Mouse (Mus musculus): ENCODE measurements around the gene Pum1.

Pum1 gene

GRCm38 (mm10) chr4:130735957-130736356, 72.8 kb downstream of the Pum1 start:
- no peak for DNase-seq (ENCODE audit: low spot score)

- DNase-seq (ENCODE audit: low spot score): peak; percentile 73
Measured at GRCm38 (mm10) chr4:130738527-130738926, 75.4 kb downstream of the Pum1 start.

- DNase-seq (ENCODE audit: low spot score): no peak
Measured at GRCm38 (mm10) chr4:130744058-130744457, 80.9 kb downstream of the Pum1 start.

GRCm38 (mm10) chr4:130745561-130746306, 82.6 kb downstream of the Pum1 start:
- DNase-seq (ENCODE audit: low spot score): no peak

GRCm38 (mm10) chr4:130749566-130749965, 86.4 kb downstream of the Pum1 start:
- DNase-seq (ENCODE audit: low spot score): no peak

- DNase-seq (ENCODE audit: low spot score): no peak
Measured at GRCm38 (mm10) chr4:130751966-130752365, 88.8 kb downstream of the Pum1 start.

- no peak for DNase-seq (ENCODE audit: low spot score)
Measured at GRCm38 (mm10) chr4:130752591-130752990, 89.5 kb downstream of the Pum1 start.

GRCm38 (mm10) chr4:130753755-130754154, 90.6 kb downstream of the Pum1 start:
- DNase-seq (ENCODE audit: low spot score): no peak

GRCm38 (mm10) chr4:130754776-130755175, 91.7 kb downstream of the Pum1 start:
- DNase-seq (ENCODE audit: low spot score): peak; percentile 82

- no peak for DNase-seq (ENCODE audit: low spot score)
Measured at GRCm38 (mm10) chr4:130759875-130760274, 96.8 kb downstream of the Pum1 start.

GRCm38 (mm10) chr4:130761809-130762208, 98.7 kb downstream of the Pum1 start:
- no peak for DNase-seq (ENCODE audit: low spot score)

- DNase-seq (ENCODE audit: low spot score): peak; percentile 47
Measured at GRCm38 (mm10) chr4:130765399-130766160, 102.5 kb downstream of the Pum1 start.

- DNase-seq (ENCODE audit: low spot score): no peak
Measured at GRCm38 (mm10) chr4:130766387-130766786, 103.3 kb downstream of the Pum1 start.

- peak; percentile 31 for DNase-seq (ENCODE audit: low spot score)
Measured at GRCm38 (mm10) chr4:130766926-130767325, 103.8 kb downstream of the Pum1 start.

GRCm38 (mm10) chr4:130773899-130774298, 110.8 kb downstream of the Pum1 start:
- peak; percentile 7 for DNase-seq (ENCODE audit: low spot score)

GRCm38 (mm10) chr4:130774822-130775221, 111.7 kb downstream of the Pum1 start:
- DNase-seq (ENCODE audit: low spot score): no peak

GRCm38 (mm10) chr4:130777647-130778046, 114.5 kb downstream of the Pum1 start:
- no peak for DNase-seq (ENCODE audit: low spot score)

- no peak for DNase-seq (ENCODE audit: low spot score)
Measured at GRCm38 (mm10) chr4:130779037-130779436, 115.9 kb downstream of the Pum1 start.

- no peak for DNase-seq (ENCODE audit: low spot score)
Measured at GRCm38 (mm10) chr4:130782492-130782891, 119.4 kb downstream of the Pum1 start.

GRCm38 (mm10) chr4:130784755-130785154, 121.6 kb downstream of the Pum1 start:
- DNase-seq (ENCODE audit: low spot score): peak; percentile 43

GRCm38 (mm10) chr4:130787530-130787929, 124.4 kb downstream of the Pum1 start:
- DNase-seq (ENCODE audit: low spot score): no peak

- peak; percentile 73 for DNase-seq (ENCODE audit: low spot score)
Measured at GRCm38 (mm10) chr4:130790180-130790579, 127.1 kb downstream of the Pum1 start.

GRCm38 (mm10) chr4:130791811-130792375, 128.8 kb downstream of the Pum1 start:
- no peak for DNase-seq (ENCODE audit: low spot score)

Data from adipocyte (in vitro differentiated cells).